Mouse (Mus musculus) midbrain, embryonic 10.5 days (tissue): Measurements from ENCODE around the gene Arap1. TPM values are rescaled to one million over a fixed set of nuclear protein-coding genes. Genes with fewer than 3 reads are reported as not detected.

Experiments
- DNase-seq: peaks from one replicate; pipeline ENCODE4 v3.0.0-alpha.2; 2017; ENCODE audit warnings: low spot score
- H3K27ac ChIP-seq: fragments of 300-500 bp; sonication (generic); replicated peaks from 2 replicates; pipeline ENCODE4 v1.5.1; 2016; ENCODE audit warnings: mild to moderate bottlenecking
- H3K27me3 ChIP-seq: fragments of 300-500 bp; sonication (generic); 2 replicates; pipeline ENCODE4 v1.6.1; 2016; ENCODE audit warnings: low read depth, mild to moderate bottlenecking; ENCODE audit not compliant: poor library complexity, severe bottlenecking
- H3K36me3 ChIP-seq: fragments of 300-500 bp; sonication (generic); 2 replicates; pipeline ENCODE4 v1.6.1; 2016; ENCODE audit warnings: mild to moderate bottlenecking, moderate library complexity
- H3K4me1 ChIP-seq: fragments of 300-500 bp; sonication (generic); 2 replicates; pipeline ENCODE4 v1.6.1; 2016
- H3K4me3 ChIP-seq: fragments of 300-500 bp; sonication (generic); 2 replicates; pipeline ENCODE4 v1.5.1; 2016; ENCODE audit warnings: mild to moderate bottlenecking, moderate library complexity
- H3K9me3 ChIP-seq: fragments of 300-500 bp; sonication (generic); replicated peaks from 2 replicates; pipeline ENCODE4 v1.6.1; 2016; ENCODE audit warnings: mild to moderate bottlenecking
- WGBS: fragments of 180-500 bp; shearing (Covaris S2); methylation state at CpG from one replicate; pipeline ENCODE4 v1.1.7; 2016; 5-methylcytosine and 5-hydroxymethylcytosine counted together
- polyA plus RNA-seq: library from polyadenylated mRNA; unstranded; fragments of >200 nt; fragmentation: Nextera tagmentation; extraction: Ambion mirVana; gene quantifications from 2 replicates; pipeline ENCODE4 v1.2.1, GENCODE M21; 2016

The Arap1 gene
- polyA plus RNA-seq, 1 experiment from 2014 or later, result 13.6 TPM

DNA sequence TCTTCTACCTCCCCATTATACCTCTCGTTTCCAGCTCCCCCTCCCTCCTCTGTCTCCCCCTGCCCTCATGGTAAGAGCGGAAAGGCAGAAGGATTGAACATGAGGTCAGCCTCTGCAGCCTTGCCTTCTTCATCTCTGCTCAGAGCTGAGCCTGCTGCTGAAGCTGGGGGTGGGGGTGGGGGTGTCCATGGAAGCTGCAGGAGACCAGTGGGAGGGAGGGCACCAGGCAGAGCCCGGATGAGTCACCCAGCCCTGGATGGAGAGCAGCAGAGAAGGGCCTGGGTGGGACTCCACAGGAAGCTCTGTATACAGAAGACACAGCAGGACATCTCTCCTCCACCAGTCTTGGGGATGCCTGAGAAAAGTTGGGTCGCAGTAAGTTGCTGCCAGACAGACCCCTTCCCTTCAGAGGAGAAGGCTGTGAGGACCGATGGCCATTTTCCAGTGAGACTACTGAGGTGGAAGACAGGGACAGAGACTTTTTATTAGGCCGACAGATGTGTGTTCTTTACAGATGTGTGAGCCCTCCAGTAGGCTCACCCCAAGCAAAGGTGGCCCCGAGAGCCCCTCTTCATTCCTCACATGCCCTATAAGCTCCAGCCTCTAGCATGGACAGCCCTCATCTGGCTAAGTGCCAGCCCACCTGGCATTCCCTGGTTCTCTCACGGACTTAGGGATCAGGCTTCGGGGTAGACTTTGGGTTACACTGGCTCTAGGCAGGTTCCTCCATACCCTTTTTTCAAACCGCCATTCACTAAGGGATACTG, 17.6 kb upstream of the Arap1 start:
- DNase-seq, result no peak
- peak overlapping the region; percentile 47 for H3K27ac ChIP-seq
- 77% methylated on average over 10 of the region's 10 CpGs for WGBS

DNA sequence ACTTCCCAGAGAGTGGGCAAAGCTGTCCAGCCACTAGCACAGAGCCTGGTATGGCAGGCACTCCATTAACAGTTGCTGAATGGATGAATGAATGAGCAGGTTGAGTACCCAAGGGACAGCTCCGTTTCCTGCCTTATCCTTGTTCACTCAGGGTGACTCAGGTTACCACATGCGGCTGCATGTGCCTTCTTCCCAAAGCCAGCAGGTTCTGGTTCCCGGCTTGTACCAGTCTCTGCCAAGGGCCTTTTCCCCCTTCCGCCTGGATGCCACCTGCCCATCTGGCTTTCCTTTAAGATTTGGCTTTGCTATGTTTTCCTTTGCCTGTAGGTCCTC, 17.1 kb upstream of the Arap1 start:
- Histone ChIP-seq H3K27ac (no peak overlapping the region), H3K9me3 (no peaks in the 10 kb centered on the region), H3K4me1 (peaks cover 16% of the 10 kb centered on the region), H3K4me3 (no peak overlapping the region), H3K27me3 (no peaks in the 10 kb centered on the region), H3K36me3 (no peaks in the 10 kb centered on the region)
- DNase-seq, result no peak
- WGBS, result 88% methylated on average over 4 of the region's 4 CpGs

More for the DNA sequence above, 17.6 kb upstream of the Arap1 start:
- Histone ChIP-seq H3K36me3 (no peaks in the 10 kb centered on the region), H3K27me3 (no peaks in the 10 kb centered on the region), H3K9me3 (no peaks in the 10 kb centered on the region), H3K4me1 (peaks cover 16% of the 10 kb centered on the region), H3K4me3 (no peak overlapping the region)

DNA sequence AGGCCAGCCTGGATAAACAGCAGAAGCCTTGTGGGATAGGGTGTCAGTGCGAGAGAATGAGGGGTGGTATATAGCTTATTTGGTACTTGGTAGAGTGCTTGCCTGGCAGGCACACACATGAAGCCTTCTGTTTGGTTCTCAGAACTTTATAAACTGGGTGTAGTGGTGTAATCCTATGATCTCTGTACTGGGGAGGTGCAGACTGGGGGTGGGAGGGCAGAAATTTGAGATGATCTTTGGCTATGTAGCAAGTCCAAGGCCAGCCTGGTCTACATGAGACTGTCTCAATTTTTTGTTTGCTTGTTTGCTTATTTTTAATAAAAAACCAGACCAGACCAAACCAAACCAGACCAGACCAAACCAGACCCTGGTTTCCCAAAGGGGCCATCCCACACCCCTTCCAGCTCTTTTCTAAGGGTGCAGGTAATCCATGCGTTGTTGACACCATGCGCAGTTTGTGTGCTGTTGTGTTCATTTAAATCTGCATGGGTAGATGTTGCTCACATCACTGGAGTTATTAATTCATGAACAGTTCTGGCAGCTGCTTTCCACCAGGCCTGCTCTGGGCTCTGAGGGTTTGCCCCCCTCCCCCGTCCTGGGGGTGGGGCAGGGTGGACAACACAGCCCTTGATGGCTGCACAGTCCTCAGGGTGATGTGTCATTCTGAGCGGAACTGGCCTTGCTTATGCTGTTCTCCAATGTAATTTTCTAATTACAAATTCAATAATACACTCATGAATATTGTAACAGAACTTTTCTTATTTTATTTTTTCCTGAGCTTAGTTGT, 15.6 kb upstream of the Arap1 start:
- 88% methylated on average over 5 of the region's 5 CpGs for WGBS
- Histone ChIP-seq H3K27me3 (no peaks in the 10 kb centered on the region), H3K36me3 (no peaks in the 10 kb centered on the region), H3K4me3 (no peak overlapping the region), H3K9me3 (no peaks in the 10 kb centered on the region), H3K4me1 (peaks cover 16% of the 10 kb centered on the region), H3K27ac (no peak overlapping the region)
- DNase-seq, result no peak

DNA sequence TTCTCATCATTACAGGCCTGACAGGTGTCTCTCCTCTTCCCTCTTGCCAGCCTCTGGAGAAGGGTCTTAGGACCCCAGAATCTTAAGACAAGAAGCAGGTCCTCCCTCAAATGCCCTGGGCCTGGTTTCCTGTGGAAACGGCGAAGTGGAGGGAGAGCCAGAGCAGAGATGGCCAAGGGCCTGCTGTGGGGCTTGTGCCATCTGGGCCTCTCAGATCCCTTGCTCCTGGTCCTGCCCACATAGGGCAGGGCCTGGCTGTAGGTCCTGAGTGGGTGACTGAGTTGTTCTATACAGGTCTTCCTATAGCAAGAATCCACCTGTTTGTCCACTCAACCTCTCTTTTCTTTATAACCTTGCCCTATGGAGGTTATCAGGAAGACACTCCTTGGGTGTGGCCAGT, 12.6 kb upstream of the Arap1 start:
- no peak for DNase-seq
- no peaks in the 10 kb centered on the region for H3K27me3 ChIP-seq
- 91% methylated on average over 2 of the region's 2 CpGs for WGBS
- H3K36me3 ChIP-seq, result no peaks in the 10 kb centered on the region
- no peak overlapping the region for H3K27ac ChIP-seq
- no peaks in the 10 kb centered on the region for H3K9me3 ChIP-seq
- 0 out of 2 replicates have a peak, but pooled peaks cover 5% of the 10 kb centered on the region for H3K4me1 ChIP-seq
- no peak overlapping the region for H3K4me3 ChIP-seq

DNA sequence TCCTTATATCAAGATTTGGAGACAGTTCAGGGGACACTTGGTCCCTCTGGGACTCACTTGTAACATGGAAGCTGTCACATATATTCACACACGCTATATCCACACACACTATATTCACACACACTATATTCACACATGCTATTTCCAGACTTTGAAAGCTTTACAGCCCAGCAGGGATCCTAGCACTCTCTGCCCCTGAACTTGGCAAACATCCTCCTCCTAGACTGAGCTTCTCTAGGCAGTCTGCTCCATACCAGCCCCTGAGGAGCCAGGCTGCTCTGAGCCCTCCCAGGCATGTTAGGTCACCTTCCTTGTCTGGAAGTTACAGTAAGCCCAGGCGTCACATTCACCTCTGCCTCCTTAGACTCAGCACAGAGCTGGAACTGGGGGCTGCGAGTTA, 11.2 kb upstream of the Arap1 start:
- no peaks in the 10 kb centered on the region for H3K36me3 ChIP-seq
- DNase-seq, result no peak
- no peak overlapping the region for H3K27ac ChIP-seq
- whole genome bisulfite sequencing, result 86% methylated on average over 3 of the region's 3 CpGs
- H3K4me3 ChIP-seq, result no peak overlapping the region
- no peaks in the 10 kb centered on the region for H3K27me3 ChIP-seq
- no peaks in the 10 kb centered on the region for H3K9me3 ChIP-seq
- peaks cover 3% of the 10 kb centered on the region; the same call in 1 of the 2 replicates for H3K4me1 ChIP-seq

DNA sequence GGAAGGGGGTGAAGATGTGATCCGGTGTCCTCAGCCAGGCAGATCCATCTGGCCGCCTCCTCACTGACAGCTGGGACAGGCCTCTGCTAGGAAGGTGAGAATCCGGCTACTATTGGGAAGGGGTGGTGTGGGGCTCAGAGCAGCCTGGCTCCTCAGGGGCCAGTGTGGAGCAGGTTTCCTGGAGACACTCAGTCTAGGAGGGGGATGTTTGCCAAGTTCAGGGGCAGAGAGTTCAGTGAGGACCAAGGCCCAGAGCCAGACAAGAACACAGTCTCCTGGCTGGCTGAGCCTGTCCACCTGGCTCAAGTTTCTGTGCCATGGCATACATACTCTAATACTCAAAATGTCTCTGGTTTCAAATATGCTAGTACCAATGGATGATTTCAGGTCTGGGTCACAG, 10.5 kb upstream of the Arap1 start:
- Histone ChIP-seq H3K9me3 (no peaks in the 10 kb centered on the region), H3K27me3 (no peaks in the 10 kb centered on the region), H3K36me3 (no peaks in the 10 kb centered on the region), H3K27ac (no peak overlapping the region), H3K4me1 (peaks cover 1% of the 10 kb centered on the region; the same call in 1 of the 2 replicates), H3K4me3 (no peak overlapping the region)
- no peak for DNase-seq
- 83% methylated on average over 3 of the region's 3 CpGs for WGBS

DNA sequence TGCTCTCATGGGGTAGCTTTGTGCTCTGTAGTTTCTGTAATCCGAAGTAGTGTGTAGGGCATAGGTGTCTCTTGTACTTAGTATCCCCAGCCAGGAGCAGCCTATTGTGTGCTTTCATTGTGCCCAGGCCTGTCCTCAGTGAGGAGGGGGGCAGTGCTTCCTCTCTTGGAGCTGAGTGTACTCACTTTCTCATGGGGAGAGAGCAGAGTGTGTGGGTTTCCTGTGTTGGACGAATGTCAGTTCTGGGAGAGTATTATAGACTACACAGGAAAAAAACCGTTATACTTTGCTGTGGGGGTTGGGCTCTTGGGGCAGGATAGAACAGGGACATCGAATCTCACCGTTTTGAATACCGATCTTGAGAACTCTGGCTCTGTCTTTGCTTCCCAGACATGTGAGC, 6.5 kb upstream of the Arap1 start:
- Histone ChIP-seq H3K4me3 (no peak overlapping the region), H3K36me3 (no peaks in the 10 kb centered on the region), H3K27me3 (peaks cover 11% of the 10 kb centered on the region; the same call in 1 of the 2 replicates), H3K9me3 (no peaks in the 10 kb centered on the region), H3K4me1 (peaks cover 8% of the 10 kb centered on the region), H3K27ac (no peak overlapping the region)
- WGBS, result 79% methylated on average over 6 of the region's 6 CpGs
- no peak for DNase-seq

DNA sequence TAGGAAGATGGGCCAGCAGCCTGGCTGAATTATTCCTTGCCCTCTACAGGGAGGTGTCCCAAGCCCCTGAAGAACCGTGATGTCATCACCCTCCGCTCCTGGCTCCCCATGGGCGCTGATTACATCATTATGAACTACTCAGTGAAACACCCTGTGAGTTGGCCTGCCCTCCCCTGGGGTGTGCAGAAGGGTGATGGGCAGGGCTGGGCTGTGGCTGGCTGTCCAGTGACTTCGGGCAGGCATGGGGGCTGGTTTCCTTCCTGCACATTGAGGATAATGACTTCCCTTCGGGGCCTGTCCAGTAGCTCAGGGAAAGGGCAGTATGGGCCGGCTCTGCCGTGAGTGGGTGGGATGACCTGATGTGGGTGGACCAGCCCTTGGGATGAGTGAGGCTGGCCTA, 4.7 kb upstream of the Arap1 start:
- no peak for DNase-seq
- Histone ChIP-seq H3K27ac (no peak overlapping the region), H3K27me3 (peaks cover 25% of the 10 kb centered on the region), H3K4me3 (no peak overlapping the region), H3K4me1 (peaks cover 17% of the 10 kb centered on the region), H3K9me3 (no peaks in the 10 kb centered on the region), H3K36me3 (no peaks in the 10 kb centered on the region)
- WGBS, result 83% methylated on average over 7 of the region's 7 CpGs

DNA sequence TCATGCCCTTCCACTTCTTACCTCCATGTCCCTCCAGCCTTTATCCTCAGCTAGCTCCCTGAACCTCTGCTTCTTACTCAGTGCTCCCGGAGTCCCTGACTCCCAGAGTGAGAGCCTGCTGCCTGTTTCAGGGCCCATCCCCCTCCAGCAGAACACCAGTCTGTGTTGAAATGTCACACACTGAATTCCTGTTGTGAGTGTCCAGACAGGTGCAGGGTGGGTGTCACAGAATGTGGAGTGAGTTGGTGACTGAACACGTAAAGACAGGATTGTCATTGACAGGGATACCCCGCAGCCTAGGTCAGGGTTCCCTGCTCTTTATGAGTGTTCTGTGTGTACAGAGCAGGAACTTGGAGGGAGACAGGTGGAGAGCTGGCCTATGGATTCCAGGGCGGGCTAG, 3.0 kb upstream of the Arap1 start:
- H3K4me3 ChIP-seq, result no peak overlapping the region
- 77% methylated on average over 4 of the region's 4 CpGs for WGBS
- no peak for DNase-seq
- H3K9me3 ChIP-seq, result no peaks in the 10 kb centered on the region
- H3K27me3 ChIP-seq, result peaks cover 42% of the 10 kb centered on the region
- peaks cover 34% of the 10 kb centered on the region for H3K4me1 ChIP-seq
- H3K36me3 ChIP-seq, result no peaks in the 10 kb centered on the region
- H3K27ac ChIP-seq, result no peak overlapping the region; the same call in 1 of the 2 replicates

DNA sequence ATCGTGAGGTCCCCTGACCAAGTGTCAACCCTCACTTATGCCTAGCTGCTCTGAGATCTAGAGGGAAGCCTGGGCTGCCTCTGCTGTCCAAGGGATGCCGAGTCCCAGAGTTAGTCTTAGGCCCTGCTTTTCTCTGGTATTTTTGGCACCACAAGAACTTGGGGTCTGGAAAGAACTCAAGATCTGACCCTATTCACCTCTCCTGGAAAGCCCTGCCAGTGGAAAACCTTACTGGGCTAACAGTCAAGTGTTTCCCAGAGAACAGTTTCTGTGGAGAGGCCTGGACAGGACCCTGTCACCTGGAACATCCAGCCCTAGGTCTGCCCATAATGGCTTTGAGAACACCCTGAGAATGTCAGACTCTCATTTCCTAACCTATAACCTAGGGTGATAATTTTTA, 876 bp upstream of the Arap1 start:
- H3K27me3 ChIP-seq, result peaks cover 49% of the 10 kb centered on the region
- no peaks in the 10 kb centered on the region for H3K36me3 ChIP-seq
- 70% methylated on average over 2 of the region's 2 CpGs for WGBS
- H3K4me1 ChIP-seq, result peaks cover 36% of the 10 kb centered on the region
- H3K27ac ChIP-seq, result no peak overlapping the region
- H3K9me3 ChIP-seq, result no peaks in the 10 kb centered on the region
- H3K4me3 ChIP-seq, result no peak overlapping the region
- no peak for DNase-seq

DNA sequence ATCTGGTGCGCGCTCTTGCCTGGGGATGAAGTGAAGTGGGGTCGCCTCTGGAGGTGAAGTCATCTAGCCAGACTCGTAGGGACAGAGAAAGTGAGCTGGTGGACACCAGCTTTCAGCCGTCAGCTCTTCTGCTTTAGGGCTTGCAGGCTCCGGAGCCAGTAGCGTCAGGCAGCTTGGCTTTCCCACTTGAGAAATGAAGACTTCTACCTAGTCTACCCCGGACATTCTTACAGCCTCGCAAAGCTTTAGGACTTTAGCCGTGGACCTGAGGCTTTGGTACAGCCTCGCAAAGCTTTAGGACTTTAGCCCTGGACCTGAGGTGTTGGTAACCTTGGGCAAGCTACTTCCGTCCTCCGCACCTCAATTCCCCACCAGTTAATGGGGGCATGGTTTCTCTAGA, 445 bp downstream of the Arap1 start:
- H3K27ac ChIP-seq, result peak overlapping the region; percentile 73; the same call in 1 of the 2 replicates
- peaks cover 34% of the 10 kb centered on the region for H3K4me1 ChIP-seq
- H3K4me3 ChIP-seq, result peak overlapping the region; percentile 72
- peaks cover 49% of the 10 kb centered on the region for H3K27me3 ChIP-seq
- no peak for DNase-seq
- WGBS, result 5% methylated on average over 13 of the region's 13 CpGs
- H3K36me3 ChIP-seq, result no peaks in the 10 kb centered on the region
- H3K9me3 ChIP-seq, result no peaks in the 10 kb centered on the region

DNA sequence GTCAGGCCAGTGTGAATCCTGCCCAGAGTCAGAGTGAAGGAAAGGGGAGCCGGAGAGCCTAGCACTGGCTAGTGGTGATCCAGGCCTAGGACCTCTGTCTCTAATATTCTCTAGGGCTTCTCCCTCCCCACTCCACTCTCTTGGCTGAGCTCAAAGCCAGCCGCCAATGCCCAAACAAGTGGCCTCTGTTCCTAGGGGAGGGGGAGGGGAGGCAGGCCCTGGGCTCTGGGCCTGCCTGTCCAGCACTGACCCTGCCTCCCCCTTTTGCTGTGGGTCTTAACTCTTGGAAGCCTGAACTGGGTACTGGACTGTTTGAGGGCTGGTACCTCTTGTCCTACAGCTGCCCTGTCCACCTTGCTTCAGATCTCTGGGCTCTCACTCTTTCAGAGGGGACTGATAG, 2.0 kb downstream of the Arap1 start:
- peaks cover 49% of the 10 kb centered on the region for H3K27me3 ChIP-seq
- peak overlapping the region; percentile 46; the same call in 1 of the 2 replicates for H3K27ac ChIP-seq
- peaks cover 34% of the 10 kb centered on the region for H3K4me1 ChIP-seq
- WGBS, result 36% methylated on average over 2 of the region's 2 CpGs
- H3K9me3 ChIP-seq, result no peaks in the 10 kb centered on the region
- H3K36me3 ChIP-seq, result no peaks in the 10 kb centered on the region
- peak; percentile 24 for DNase-seq
- H3K4me3 ChIP-seq, result no peak overlapping the region

DNA sequence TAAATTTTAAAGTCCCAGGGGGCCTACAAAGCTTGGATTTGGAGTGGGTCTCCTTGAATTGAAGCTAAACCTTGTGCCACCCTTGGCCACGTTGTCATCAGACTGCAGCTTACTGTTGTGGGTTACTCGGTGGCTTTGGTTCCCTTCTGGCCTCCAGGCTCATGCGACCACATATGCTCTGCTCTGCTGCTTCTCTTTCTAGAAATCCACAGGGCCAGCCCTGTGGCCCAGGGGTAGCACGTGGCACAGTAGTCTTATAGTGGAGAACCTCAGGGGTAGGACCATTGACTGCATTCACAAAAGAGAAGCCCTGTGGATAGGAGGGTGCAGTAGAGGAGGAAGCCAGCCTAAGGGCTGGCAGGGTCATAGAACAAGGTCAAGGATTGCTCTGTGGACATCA, 4.5 kb downstream of the Arap1 start:
- WGBS, result 85% methylated on average over 4 of the region's 4 CpGs
- peaks cover 29% of the 10 kb centered on the region for H3K27me3 ChIP-seq
- no peaks in the 10 kb centered on the region for H3K36me3 ChIP-seq
- DNase-seq, result no peak
- no peak overlapping the region for H3K4me3 ChIP-seq
- H3K4me1 ChIP-seq, result peaks cover 38% of the 10 kb centered on the region
- no peak overlapping the region for H3K27ac ChIP-seq
- no peaks in the 10 kb centered on the region for H3K9me3 ChIP-seq
